Mouse (Mus musculus) gastrocnemius, adult 2 months (tissue): ENCODE results near the gene Clstn3. TPM values are rescaled to one million over a fixed set of nuclear protein-coding genes. Genes with fewer than 3 reads are reported as not detected.

Source experiments
- DNase-seq: peaks from one replicate; pipeline ENCODE4 v3.0.0; 2022
- H3K27ac ChIP-seq: fragments of 200-600 bp; 2 replicates; pipeline ENCODE4 v1.8.1; 2022; ENCODE audit warnings: mild to moderate bottlenecking
- H3K4me3 ChIP-seq: fragments of 200-600 bp; 2 replicates; pipeline ENCODE4 v1.8.1; 2022; ENCODE audit warnings: mild to moderate bottlenecking, moderate library complexity
- CTCF ChIP-seq: fragments of 200-600 bp; IDR thresholded peaks from 2 replicates; pipeline ENCODE4 v1.8.1; 2022; ENCODE audit warnings: antibody characterized with exemption, mild to moderate bottlenecking, moderate library complexity
- intact Hi-C: fragments of 180-260 bp; cut with DNase I; formaldehyde crosslinking; loops from one replicate; pipeline ENCODE4 v1.15.1; 2025
- total RNA-seq, 2 experiments: library from RNA; stranded (reverse); gene quantifications; 2 replicates each; pipeline ENCODE4 v1.2.3; 2021

Gene Clstn3
- total RNA-seq, 2 experiments from 2014 or later, result 0.36 to 0.64 TPM

- H3K27ac ChIP-seq, result no peak overlapping the region
- DNase-seq, result no peak
- TF ChIP-seq CTCF, result no peak
- H3K4me3 ChIP-seq, result no peak overlapping the region
- intact Hi-C loops, result no loop called here
These were observed 6.8 kb downstream of the Clstn3 start for GRCm38 (mm10) chr6:124457827-124458226.

- no peak for DNase-seq
- H3K27ac ChIP-seq, result no peak overlapping the region
- TF ChIP-seq CTCF, result no peak
- intact Hi-C loops, result no loop called here
- no peak overlapping the region for H3K4me3 ChIP-seq
These were observed 8.4 kb downstream of the Clstn3 start for GRCm38 (mm10) chr6:124456243-124456642.

- TF ChIP-seq CTCF, result no peak
- no peak overlapping the region for H3K27ac ChIP-seq
- no peak overlapping the region for H3K4me3 ChIP-seq
- DNase-seq, result no peak
- intact Hi-C loops, result no loop called here
These were observed 10.8 kb downstream of the Clstn3 start for GRCm38 (mm10) chr6:124453756-124454155.

- Histone ChIP-seq H3K27ac (no peak overlapping the region), H3K4me3 (no peak overlapping the region)
- intact Hi-C loops, result no loop called here
- TF ChIP-seq CTCF, result no peak
- no peak for DNase-seq
These were observed 12.6 kb downstream of the Clstn3 start for GRCm38 (mm10) chr6:124451995-124452394.

GRCm38 (mm10) chr6:124449668-124450383 lies 14.8 kb downstream of the Clstn3 start:
- intact Hi-C loops, result no loop called here
- no peak for DNase-seq
- H3K4me3 ChIP-seq, result no peak overlapping the region
- TF ChIP-seq CTCF, result no peak
- no peak overlapping the region for H3K27ac ChIP-seq

GRCm38 (mm10) chr6:124448959-124449667 lies 15.5 kb downstream of the Clstn3 start:
- TF ChIP-seq CTCF, result no peak
- H3K27ac ChIP-seq, result no peak overlapping the region
- no peak for DNase-seq
- H3K4me3 ChIP-seq, result no peak overlapping the region
- intact Hi-C loops, result no loop called here

GRCm38 (mm10) chr6:124448186-124448852 lies 16.3 kb downstream of the Clstn3 start:
- Histone ChIP-seq H3K4me3 (no peak overlapping the region), H3K27ac (no peak overlapping the region)
- no peak for DNase-seq
- peak; percentile 61 for TF ChIP-seq CTCF
- intact Hi-C loops, result no loop called here

- DNase-seq, result no peak
These were observed 17.2 kb downstream of the Clstn3 start for GRCm38 (mm10) chr6:124447356-124447755.

GRCm38 (mm10) chr6:124446459-124446858 lies 18.1 kb downstream of the Clstn3 start:
- no peak for TF ChIP-seq CTCF
- DNase-seq, result no peak
- Histone ChIP-seq H3K27ac (no peak overlapping the region), H3K4me3 (no peak overlapping the region)
- intact Hi-C loops, result no loop called here

More at GRCm38 (mm10) chr6:124447356-124447755, 17.2 kb downstream of the Clstn3 start:
- H3K27ac ChIP-seq, result no peak overlapping the region
- no peak overlapping the region for H3K4me3 ChIP-seq
- no peak for TF ChIP-seq CTCF
- intact Hi-C loops, result no loop called here

GRCm38 (mm10) chr6:124446024-124446423 lies 18.6 kb downstream of the Clstn3 start:
- intact Hi-C loops, result no loop called here
- Histone ChIP-seq H3K4me3 (no peak overlapping the region), H3K27ac (no peak overlapping the region)
- no peak for TF ChIP-seq CTCF
- DNase-seq, result no peak

- no peak for TF ChIP-seq CTCF
- intact Hi-C loops, result no loop called here
These were observed 21.3 kb downstream of the Clstn3 start for GRCm38 (mm10) chr6:124443338-124443737.

GRCm38 (mm10) chr6:124436245-124436644 lies 28.3 kb downstream of the Clstn3 start:
- no peak overlapping the region for H3K27ac ChIP-seq
- intact Hi-C loops, result no loop called here
- no peak for TF ChIP-seq CTCF
- DNase-seq, result no peak
- no peak overlapping the region for H3K4me3 ChIP-seq

More at GRCm38 (mm10) chr6:124443338-124443737, 21.3 kb downstream of the Clstn3 start:
- Histone ChIP-seq H3K27ac (no peak overlapping the region), H3K4me3 (no peak overlapping the region)
- DNase-seq, result no peak

- H3K4me3 ChIP-seq, result no peak overlapping the region
- no peak for DNase-seq
- no peak for TF ChIP-seq CTCF
- intact Hi-C loops, result no loop called here
- H3K27ac ChIP-seq, result no peak overlapping the region
These were observed 29.4 kb downstream of the Clstn3 start for GRCm38 (mm10) chr6:124435173-124435572.
